Mouse (Mus musculus) hematopoietic multipotent progenitor cell, adult 10-12 weeks (in vitro differentiated cells): ENCODE results near the gene Tbl1x. TPM values are rescaled to one million over a fixed set of nuclear protein-coding genes. Genes with fewer than 3 reads are reported as not detected.

Source experiments
- polyA plus RNA-seq: library from polyadenylated mRNA; stranded (reverse); fragments of >175 nt; gene quantifications from 2 replicates; pipeline ENCODE4 v1.2.3, GENCODE M21; 2012; ENCODE audit warnings: low replicate concordance

Gene Tbl1x
- 4.0 and 4.9 TPM in 2 replicates for polyA plus RNA-seq

GRCm38 (mm10) chrX:77510371-77511300 is at the start of gene Tbl1x:
Gene Tbl1x (plus strand): TSS chrX:77511013.

